Mouse (Mus musculus): ENCODE data around the gene Aldh3b1. TPM values are rescaled to one million over a fixed set of nuclear protein-coding genes. Genes with fewer than 3 reads are reported as not detected.

Gene Aldh3b1
- polyA plus RNA-seq, 1 experiment from 2014 or later, result 1.3 TPM

- Histone ChIP-seq H3K27ac (peak overlapping the region; percentile 49; the same call in 1 of the 2 replicates), H3K27me3 (no peaks in the 10 kb centered on the region), H3K36me3 (no peaks in the 10 kb centered on the region), H3K4me3 (no peak overlapping the region), H3K4me1 (peaks cover 11% of the 10 kb centered on the region; the same call in 1 of the 2 replicates), H3K4me2 (replicated peaks) (no peak overlapping the region), H3K9me3 (no peaks in the 10 kb centered on the region), H3K9ac (no peak overlapping the region)
- peak; percentile 31; the same call in 1 of the 2 replicates for ATAC-seq (ENCODE audit: low FRiP score, low read depth)
- 56% methylated on average over 13 of the region's 13 CpGs for WGBS
Observed at GRCm38 (mm10) chr19:3923586-3923985, 6.0 kb downstream of the Aldh3b1 start.

GRCm38 (mm10) chr19:3922661-3923371, 6.8 kb downstream of the Aldh3b1 start:
- H3K4me3 ChIP-seq, result no peak overlapping the region
- ATAC-seq (ENCODE audit: low FRiP score, low read depth), result no peak
- H3K4me2 ChIP-seq (replicated peaks), result no peak overlapping the region
- no peak overlapping the region for H3K9ac ChIP-seq
- no peaks in the 10 kb centered on the region for H3K9me3 ChIP-seq
- no peaks in the 10 kb centered on the region for H3K36me3 ChIP-seq
- WGBS, result 55% methylated on average over 10 of the region's 10 CpGs
- H3K27me3 ChIP-seq, result no peaks in the 10 kb centered on the region
- no peak overlapping the region for H3K27ac ChIP-seq
- peaks cover 11% of the 10 kb centered on the region; the same call in 1 of the 2 replicates for H3K4me1 ChIP-seq

- Histone ChIP-seq H3K36me3 (no peaks in the 10 kb centered on the region), H3K4me1 (0 out of 2 replicates have a peak, but pooled peaks cover 4% of the 10 kb centered on the region), H3K4me3 (no peak overlapping the region), H3K27ac (no peak overlapping the region), H3K27me3 (no peaks in the 10 kb centered on the region), H3K9me3 (no peaks in the 10 kb centered on the region), H3K9ac (no peak overlapping the region), H3K4me2 (replicated peaks) (no peak overlapping the region)
- no peak for ATAC-seq (ENCODE audit: low FRiP score, low read depth)
Observed at GRCm38 (mm10) chr19:3919928-3920327, 9.7 kb downstream of the Aldh3b1 start.

GRCm38 (mm10) chr19:3916727-3917126, 12.9 kb downstream of the Aldh3b1 start:
- 74% methylated on average over 11 of the region's 11 CpGs for WGBS

GRCm38 (mm10) chr19:3914535-3914934, 15.1 kb downstream of the Aldh3b1 start:
- no peaks in the 10 kb centered on the region for H3K9me3 ChIP-seq
- no peak overlapping the region for H3K4me2 ChIP-seq (replicated peaks)
- H3K27me3 ChIP-seq, result no peaks in the 10 kb centered on the region
- H3K4me3 ChIP-seq, result no peak overlapping the region
- no peak for ATAC-seq (ENCODE audit: low FRiP score, low read depth)
- no peak overlapping the region for H3K9ac ChIP-seq
- no peak overlapping the region for H3K27ac ChIP-seq
- peaks cover 18% of the 10 kb centered on the region for H3K4me1 ChIP-seq
- H3K36me3 ChIP-seq, result peaks cover 19% of the 10 kb centered on the region
- WGBS, result 89% methylated on average over 5 of the region's 5 CpGs

More at GRCm38 (mm10) chr19:3916727-3917126, 12.9 kb downstream of the Aldh3b1 start:
- ATAC-seq (ENCODE audit: low FRiP score, low read depth), result no peak
- Histone ChIP-seq H3K4me2 (replicated peaks) (no peak overlapping the region), H3K27ac (no peak overlapping the region), H3K4me1 (peaks cover 13% of the 10 kb centered on the region), H3K9ac (no peak overlapping the region), H3K4me3 (no peak overlapping the region), H3K9me3 (no peaks in the 10 kb centered on the region), H3K27me3 (no peaks in the 10 kb centered on the region), H3K36me3 (no peaks in the 10 kb centered on the region)

GRCm38 (mm10) chr19:3913692-3914091, 15.9 kb downstream of the Aldh3b1 start:
- WGBS, result 88% methylated on average over 8 of the region's 8 CpGs
- no peak for ATAC-seq (ENCODE audit: low FRiP score, low read depth)
- H3K36me3 ChIP-seq, result peaks cover 28% of the 10 kb centered on the region
- peak overlapping the region; percentile 68 for H3K4me3 ChIP-seq
- H3K9ac ChIP-seq, result peak overlapping the region; percentile 59
- H3K4me2 ChIP-seq (replicated peaks), result peak overlapping the region; percentile 81
- H3K9me3 ChIP-seq, result no peaks in the 10 kb centered on the region
- H3K27ac ChIP-seq, result peak overlapping the region; percentile 73; the same call in 1 of the 2 replicates
- H3K27me3 ChIP-seq, result no peaks in the 10 kb centered on the region
- H3K4me1 ChIP-seq, result peaks cover 18% of the 10 kb centered on the region

- Histone ChIP-seq H3K9ac (peak within 1 kb of the TSS; percentile 72), H3K4me1 (peaks cover 23% of the 10 kb centered on the region), H3K36me3 (peaks cover 34% of the 10 kb centered on the region), H3K27ac (peak within 1 kb of the TSS; percentile 73), H3K9me3 (no peaks in the 10 kb centered on the region), H3K27me3 (no peaks in the 10 kb centered on the region), H3K4me2 (replicated peaks) (peak within 1 kb of the TSS; percentile 81), H3K4me3 (peak within 1 kb of the TSS; percentile 68)
- ATAC-seq (ENCODE audit: low FRiP score, low read depth), result peak; percentile 99
- WGBS, result under 1% methylated on average over 43 of the region's 43 CpGs
Observed at GRCm38 (mm10) chr19:3912337-3913204, 17.0 kb downstream of the Aldh3b1 start, which contains the start of gene Ndufs8. Ndufs8 (minus strand) TSS chr19:3912774.

- no peak for ATAC-seq (ENCODE audit: low FRiP score, low read depth)
- peaks cover 34% of the 10 kb centered on the region for H3K36me3 ChIP-seq
- H3K9ac ChIP-seq, result no peak overlapping the region
- H3K4me2 ChIP-seq (replicated peaks), result no peak overlapping the region
- no peaks in the 10 kb centered on the region for H3K27me3 ChIP-seq
- H3K27ac ChIP-seq, result no peak overlapping the region
- no peaks in the 10 kb centered on the region for H3K9me3 ChIP-seq
- H3K4me1 ChIP-seq, result peaks cover 42% of the 10 kb centered on the region
- 79% methylated on average over 5 of the region's 5 CpGs for WGBS
- no peak overlapping the region for H3K4me3 ChIP-seq
Observed at GRCm38 (mm10) chr19:3910206-3910605, 19.4 kb downstream of the Aldh3b1 start.

GRCm38 (mm10) chr19:3907876-3908660, 21.5 kb downstream of the Aldh3b1 start:
- Histone ChIP-seq H3K36me3 (peaks cover 47% of the 10 kb centered on the region), H3K9ac (peak overlapping the region; percentile 76; the same call in 1 of the 2 replicates), H3K4me2 (replicated peaks) (peak overlapping the region; percentile 83), H3K4me3 (peak overlapping the region; percentile 58), H3K4me1 (peaks cover 47% of the 10 kb centered on the region), H3K27me3 (no peaks in the 10 kb centered on the region), H3K9me3 (no peaks in the 10 kb centered on the region), H3K27ac (no peak overlapping the region)
- ATAC-seq (ENCODE audit: low FRiP score, low read depth), result no peak
- 84% methylated on average over 8 of the region's 8 CpGs for WGBS

GRCm38 (mm10) chr19:3906795-3907786, 22.5 kb downstream of the Aldh3b1 start, which contains the start of gene Tcirg1:
Tcirg1 (minus strand) TSS chr19:3907133.
- peaks cover 56% of the 10 kb centered on the region for H3K36me3 ChIP-seq
- peak within 1 kb of the TSS; percentile 83 for H3K4me2 ChIP-seq (replicated peaks)
- H3K4me1 ChIP-seq, result peaks cover 46% of the 10 kb centered on the region
- 4% methylated on average over 36 of the region's 36 CpGs for WGBS
- H3K27ac ChIP-seq, result peak within 1 kb of the TSS; percentile 52; the same call in 1 of the 2 replicates
- no peaks in the 10 kb centered on the region for H3K27me3 ChIP-seq
- peak within 1 kb of the TSS; percentile 58 for H3K4me3 ChIP-seq
- no peaks in the 10 kb centered on the region for H3K9me3 ChIP-seq
- peak within 1 kb of the TSS; percentile 76 for H3K9ac ChIP-seq
- peak; percentile 89 for ATAC-seq (ENCODE audit: low FRiP score, low read depth)

Data from limb, embryonic 13.5 days (tissue).